ENCODE assay signal across 8 mouse cellular contexts in the genomic region with DNA sequence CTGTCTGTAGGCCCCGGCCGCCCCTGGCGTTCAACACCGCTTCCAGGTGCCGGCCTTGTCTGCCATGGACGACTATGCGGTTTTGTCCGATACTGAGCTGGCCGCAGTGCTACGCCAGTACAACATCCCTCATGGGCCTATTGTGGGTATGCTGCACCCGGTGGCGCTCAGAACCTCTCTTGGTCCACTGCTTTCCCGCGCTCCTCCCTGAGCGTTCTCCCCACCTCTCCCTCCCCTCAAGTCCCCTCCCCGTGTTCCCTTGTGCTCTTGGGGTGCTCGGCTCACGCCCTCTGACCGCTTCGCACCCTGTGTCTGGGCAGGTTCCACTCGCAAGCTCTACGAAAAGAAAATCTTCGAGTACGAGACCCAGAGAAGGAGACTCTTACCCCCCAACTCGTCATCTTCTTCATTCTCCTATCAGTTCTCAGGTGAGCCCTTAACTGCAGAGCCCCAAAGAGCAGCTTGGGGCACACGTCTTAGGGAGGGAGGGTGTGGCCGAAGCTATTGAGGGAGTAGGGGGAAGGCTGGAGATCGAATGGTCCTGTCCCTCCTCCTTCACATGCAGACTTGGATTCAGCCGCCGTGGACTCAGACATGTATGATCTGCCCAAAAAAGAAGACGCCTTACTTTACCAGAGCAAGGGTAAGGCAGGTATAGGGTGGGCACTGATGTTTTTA. TPM values are rescaled to one million over a fixed set of nuclear protein-coding genes. Genes with fewer than 3 reads are reported as not detected.
DNase-seq lines count a peak whose midpoint lies in the region; ATAC-seq lines count a peak whose summit lies in the region.

No protein-coding gene starts in this region.

- peak overlapping the region; percentile 59 for H3K4me2 ChIP-seq in kidney, embryonic 16.5 days (replicated peaks; ENCODE audit: low read depth, low read length)
- peak overlapping the region; percentile 77 for H3K4me2 ChIP-seq in hindbrain, embryonic 16.5 days (ENCODE audit: low read length)
- H3K4me2 ChIP-seq in midbrain, embryonic 12.5 days (replicated peaks) = peak overlapping the region; percentile 65

- no peaks in the 10 kb centered on the region for H3K4me1 ChIP-seq in kidney, embryonic 16.5 days (ENCODE audit: insufficient read depth, low read length)
- peaks cover 3% of the 10 kb centered on the region; the same call in 1 of the 2 replicates for H3K4me1 ChIP-seq in brown adipose tissue, adult 24 weeks (ENCODE audit: control insufficient read depth, insufficient read depth, insufficient read length, low read length)
- peaks cover 6% of the 10 kb centered on the region; the same call in 1 of the 2 replicates for H3K4me1 ChIP-seq in hindbrain, embryonic 16.5 days (ENCODE audit: control insufficient read depth, insufficient read depth, low read depth, low read length)
- peaks cover 5% of the 10 kb centered on the region for H3K4me1 ChIP-seq in midbrain, embryonic 12.5 days

- no peaks in the 10 kb centered on the region for H3K27me3 ChIP-seq in kidney, embryonic 16.5 days (ENCODE audit: insufficient read depth, low read length)
- no peaks in the 10 kb centered on the region for H3K27me3 ChIP-seq in hindbrain, embryonic 16.5 days (replicated peaks; ENCODE audit: control insufficient read depth, insufficient read depth, low read length)
- no peaks in the 10 kb centered on the region for H3K27me3 ChIP-seq in midbrain, embryonic 12.5 days

- ATAC-seq in kidney, embryonic 16.5 days (ENCODE audit: low FRiP score, low TSS enrichment) = peak; percentile 79
- peak; percentile 72 for ATAC-seq in hindbrain, embryonic 16.5 days
- ATAC-seq in midbrain, embryonic 12.5 days (ENCODE audit: low FRiP score, low read depth) = peak; percentile 73; the same call in 1 of the 2 replicates

- H3K9me3 ChIP-seq in kidney, embryonic 16.5 days (ENCODE audit: low read length) = no peaks in the 10 kb centered on the region
- H3K9me3 ChIP-seq in hindbrain, embryonic 16.5 days (ENCODE audit: control insufficient read depth, low read length) = no peaks in the 10 kb centered on the region
- H3K9me3 ChIP-seq in midbrain, embryonic 12.5 days = no peaks in the 10 kb centered on the region

- peak overlapping the region; percentile 62 for H3K4me3 ChIP-seq in kidney, embryonic 16.5 days (ENCODE audit: low read length)
- H3K4me3 ChIP-seq in brown adipose tissue, adult 24 weeks (ENCODE audit: insufficient read depth, low read depth, low read length) = peak overlapping the region; percentile 88
- H3K4me3 ChIP-seq in hindbrain, embryonic 16.5 days (ENCODE audit: low read length) = peak overlapping the region; percentile 57
- peak overlapping the region; percentile 53 for H3K4me3 ChIP-seq in midbrain, embryonic 12.5 days

- H3K36me3 ChIP-seq in kidney, embryonic 16.5 days (ENCODE audit: insufficient read depth, low read length) = 0 out of 2 replicates have a peak, but pooled peaks cover 6% of the 10 kb centered on the region
- peaks cover 2% of the 10 kb centered on the region; the same call in 1 of the 2 replicates for H3K36me3 ChIP-seq in hindbrain, embryonic 16.5 days (ENCODE audit: control insufficient read depth, insufficient read depth, low read length)
- no peaks in the 10 kb centered on the region; the same call in 1 of the 2 replicates for H3K36me3 ChIP-seq in midbrain, embryonic 12.5 days

- H3K9ac ChIP-seq in kidney, embryonic 16.5 days (replicated peaks; ENCODE audit: low read length) = peak overlapping the region; percentile 83
- H3K9ac ChIP-seq in hindbrain, embryonic 16.5 days (ENCODE audit: low read depth, low read length) = peak overlapping the region; percentile 71
- peak overlapping the region; percentile 75 for H3K9ac ChIP-seq in midbrain, embryonic 12.5 days (replicated peaks)

- DNase-seq in kidney, adult 11 months = no peak
- DNase-seq in adrenal gland, postnatal 10 days = no peak
- no peak for DNase-seq in layer of hippocampus, postnatal 25 days (ENCODE audit: extremely low spot score in 1 of 2, low spot score in 1 of 2)
- no peak for DNase-seq in kidney, postnatal 10 days

- peak overlapping the region; percentile 92 for H3K27ac ChIP-seq in kidney, embryonic 16.5 days (ENCODE audit: low read length)
- peak overlapping the region; percentile 93 for H3K27ac ChIP-seq in brown adipose tissue, adult 24 weeks (replicated peaks; ENCODE audit: low read depth, low read length)
- peak overlapping the region; percentile 85 for H3K27ac ChIP-seq in hindbrain, embryonic 16.5 days (ENCODE audit: low read depth, low read length)
- peak overlapping the region; percentile 88 for H3K27ac ChIP-seq in midbrain, embryonic 12.5 days (replicated peaks)

- WGBS in kidney, embryonic 16.5 days = 26% methylated on average over 31 of the region's 31 CpGs
- 21% methylated on average over 27 of the region's 31 CpGs for WGBS in hindbrain, embryonic 16.5 days
- 29% methylated on average over 29 of the region's 31 CpGs for WGBS in midbrain, embryonic 12.5 days

RNA-seq across cellular contexts. Expression of gene Emd, which starts 0.5 kb away (rescaled TPM):
- 25.6 and 26.5 TPM in 2 replicates for polyA plus RNA-seq in kidney, embryonic 16.5 days (2015; fragmentation: Nextera tagmentation; extraction: Ambion mirVana)
- polyA plus RNA-seq in brown adipose tissue, adult 24 weeks (2012; ENCODE audit: insufficient read depth, insufficient read length, missing spikeins) = 18.7 and 31.6 TPM in 2 replicates
- polyA plus RNA-seq in hindbrain, embryonic 16.5 days (2015; fragmentation: Nextera tagmentation; extraction: Ambion mirVana) = 13.1 and 14.8 TPM in 2 replicates
- 15.4 and 18.9 TPM in 2 replicates for polyA plus RNA-seq in midbrain, embryonic 12.5 days (2016; fragmentation: Nextera tagmentation; extraction: Ambion mirVana)
- total RNA-seq in adrenal gland, postnatal 10 days (2021) = 10 to 100 TPM; 38.0 to 45.0 TPM
- total RNA-seq in layer of hippocampus, postnatal 25 days (2021) = 10 to 100 TPM; 35.1 to 36.5 TPM

RNA-seq across cellular contexts. Expression of gene Flna, which starts 5.4 kb away (rescaled TPM):
- 331 and 364 TPM in 2 replicates for polyA plus RNA-seq in kidney, embryonic 16.5 days (2015; fragmentation: Nextera tagmentation; extraction: Ambion mirVana)
- 24.7 and 28.9 TPM in 2 replicates for polyA plus RNA-seq in brown adipose tissue, adult 24 weeks (2012; ENCODE audit: insufficient read depth, insufficient read length, missing spikeins)
- 77.4 and 103 TPM in 2 replicates for polyA plus RNA-seq in hindbrain, embryonic 16.5 days (2015; fragmentation: Nextera tagmentation; extraction: Ambion mirVana)
- 210 and 233 TPM in 2 replicates for polyA plus RNA-seq in midbrain, embryonic 12.5 days (2016; fragmentation: Nextera tagmentation; extraction: Ambion mirVana)
- 100 to 1,000 TPM; 151 to 183 TPM for total RNA-seq in adrenal gland, postnatal 10 days (2021)
- total RNA-seq in layer of hippocampus, postnatal 25 days (2021) = 100 to 1,000 TPM in 1 of 2 experiments, 10 to 100 TPM in 1; 82.6 to 124 TPM

RNA-seq across cellular contexts. Expression of gene Rpl10, which starts 15.6 kb away (rescaled TPM):
- 610 and 782 TPM in 2 replicates for polyA plus RNA-seq in kidney, embryonic 16.5 days (2015; fragmentation: Nextera tagmentation; extraction: Ambion mirVana)
- polyA plus RNA-seq in brown adipose tissue, adult 24 weeks (2012; ENCODE audit: insufficient read depth, insufficient read length, missing spikeins) = 13.0 and 69.4 TPM in 2 replicates
- polyA plus RNA-seq in hindbrain, embryonic 16.5 days (2015; fragmentation: Nextera tagmentation; extraction: Ambion mirVana) = 342 and 444 TPM in 2 replicates
- polyA plus RNA-seq in midbrain, embryonic 12.5 days (2016; fragmentation: Nextera tagmentation; extraction: Ambion mirVana) = 521 and 544 TPM in 2 replicates
- total RNA-seq in adrenal gland, postnatal 10 days (2021) = 100 to 1,000 TPM; 377 to 392 TPM
- 100 to 1,000 TPM; 171 TPM for total RNA-seq in layer of hippocampus, postnatal 25 days (2021)

RNA-seq across cellular contexts. Expression of gene Taz, which starts 26.7 kb away (rescaled TPM):
- polyA plus RNA-seq in kidney, embryonic 16.5 days (2015; fragmentation: Nextera tagmentation; extraction: Ambion mirVana) = 97.2 and 103 TPM in 2 replicates
- 45.1 and 49.6 TPM in 2 replicates for polyA plus RNA-seq in brown adipose tissue, adult 24 weeks (2012; ENCODE audit: insufficient read depth, insufficient read length, missing spikeins)
- 78.4 and 79.0 TPM in 2 replicates for polyA plus RNA-seq in hindbrain, embryonic 16.5 days (2015; fragmentation: Nextera tagmentation; extraction: Ambion mirVana)
- 88.4 and 92.9 TPM in 2 replicates for polyA plus RNA-seq in midbrain, embryonic 12.5 days (2016; fragmentation: Nextera tagmentation; extraction: Ambion mirVana)
- total RNA-seq in adrenal gland, postnatal 10 days (2021) = 10 to 100 TPM; 57.6 to 90.8 TPM
- total RNA-seq in layer of hippocampus, postnatal 25 days (2021) = 10 to 100 TPM; 48.8 to 64.9 TPM

RNA-seq across cellular contexts. Expression of gene Dnase1l1, which starts 27.1 kb away (rescaled TPM):
- polyA plus RNA-seq in kidney, embryonic 16.5 days (2015; fragmentation: Nextera tagmentation; extraction: Ambion mirVana) = 13.4 and 15.5 TPM in 2 replicates
- polyA plus RNA-seq in brown adipose tissue, adult 24 weeks (2012; ENCODE audit: insufficient read depth, insufficient read length, missing spikeins) = 9.9 and 11.9 TPM in 2 replicates
- polyA plus RNA-seq in hindbrain, embryonic 16.5 days (2015; fragmentation: Nextera tagmentation; extraction: Ambion mirVana) = 4.4 and 4.7 TPM in 2 replicates
- polyA plus RNA-seq in midbrain, embryonic 12.5 days (2016; fragmentation: Nextera tagmentation; extraction: Ambion mirVana) = 4.6 and 5.3 TPM in 2 replicates
- 10 to 100 TPM; 10.5 to 19.1 TPM for total RNA-seq in adrenal gland, postnatal 10 days (2021)
- 1 to 10 TPM; 1.8 to 2.6 TPM for total RNA-seq in layer of hippocampus, postnatal 25 days (2021)
